Mouse (Mus musculus): ENCODE results near the gene Cwc27. TPM values are rescaled to one million over a fixed set of nuclear protein-coding genes. Genes with fewer than 3 reads are reported as not detected.

Cwc27 gene
- 3.6 TPM in 1 of 2 replicates, not detected in the other for polyA plus RNA-seq (2012; ENCODE audit: insufficient read depth, low replicate concordance)

DNA sequence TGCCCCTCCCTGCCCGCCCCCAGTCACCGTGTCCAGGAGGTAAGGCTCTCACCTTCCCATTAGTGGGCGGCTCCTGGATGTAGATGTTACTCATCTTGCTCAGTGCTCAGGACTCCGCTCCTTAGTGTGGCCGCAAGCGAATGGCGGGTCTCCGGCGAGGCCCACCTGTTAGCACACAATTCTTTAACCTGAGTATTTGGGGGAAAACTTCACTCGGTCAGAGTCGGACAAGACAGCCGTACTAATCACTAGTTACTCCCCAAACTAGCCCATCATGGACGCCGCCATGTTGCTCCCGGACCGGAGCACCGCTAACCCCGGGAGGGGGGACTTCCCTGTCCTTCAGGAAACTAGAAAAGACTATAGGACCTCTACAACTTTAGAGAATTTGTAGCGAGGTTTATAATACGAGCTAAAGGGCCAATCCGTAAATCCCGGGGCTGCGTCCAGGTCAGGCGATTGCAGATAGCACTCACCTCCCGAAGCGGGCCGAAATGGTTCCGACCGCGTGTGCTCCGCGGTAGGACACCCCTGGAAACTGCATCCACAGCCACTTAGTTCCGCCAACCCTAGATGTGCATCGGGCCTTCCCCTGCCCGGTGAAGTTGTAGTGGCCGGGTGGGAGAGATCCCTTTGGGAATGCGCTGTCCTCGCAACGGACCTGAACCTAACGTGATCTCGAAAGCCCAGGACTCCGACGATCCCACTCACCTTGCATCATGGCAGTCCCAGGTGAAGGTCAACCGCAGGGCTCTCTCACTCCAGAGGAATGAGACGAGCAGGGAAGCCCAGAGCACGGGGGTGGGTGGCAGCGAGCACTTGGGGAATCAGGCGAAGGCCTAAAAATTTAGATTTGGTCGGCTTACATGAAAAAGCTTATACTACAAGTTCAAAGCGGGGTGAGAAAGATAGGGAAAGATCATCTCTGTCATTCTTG lies at the start of gene Cwc27:
Gene Cwc27, minus strand, starts transcription at position 508 of the 937 bp plus-strand sequence.
- Histone ChIP-seq H3K4me1 (peaks cover 35% of the 10 kb centered on the region), H3K4me3 (replicated peaks) (peak within 1 kb of the TSS; percentile 98), H3K27me3 (replicated peaks) (no peaks in the 10 kb centered on the region), H3K36me3 (replicated peaks; ENCODE audit: low read length) (peaks cover 29% of the 10 kb centered on the region), H3K9me3 (no peaks in the 10 kb centered on the region)
- TF ChIP-seq FLI1 (IDR thresholded peaks at IDR 0.05; ENCODE audit: low read length) (no peak), GATA1 (IDR thresholded peaks at IDR 0.05; ENCODE audit: borderline replicate concordance, low read length) (no peak)

DNA sequence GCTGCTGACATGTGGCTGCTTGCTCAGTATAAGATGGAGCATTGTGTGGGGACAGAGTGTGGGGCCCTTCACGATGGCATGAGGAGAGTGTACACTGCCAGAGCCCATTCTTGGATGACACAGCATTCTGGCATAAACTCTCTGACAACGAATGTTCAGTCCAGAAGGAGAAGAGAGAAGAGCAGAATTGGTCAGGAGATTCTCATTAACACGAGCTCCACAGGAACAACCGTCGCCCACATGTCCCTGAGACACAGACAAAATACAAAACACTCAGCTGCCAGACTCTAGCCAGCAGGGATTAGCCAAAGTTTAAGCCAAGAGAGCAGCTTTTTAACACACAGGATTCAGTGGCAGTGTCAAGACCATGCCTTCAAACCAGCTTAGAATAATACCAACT lies 49.8 kb upstream of the Cwc27 start:
- no peaks in the 10 kb centered on the region for H3K36me3 ChIP-seq (replicated peaks; ENCODE audit: low read length)

GRCm38 (mm10) chr13:104863127-104863979 lies 46.4 kb upstream of the Cwc27 start, which contains the start of gene Shisal2b:
Shisal2b (minus strand) TSS chr13:104863893.
- Histone ChIP-seq H3K9me3 (peaks cover 4% of the 10 kb centered on the region; the same call in 1 of the 2 replicates), H3K36me3 (replicated peaks; ENCODE audit: low read length) (no peaks in the 10 kb centered on the region), H3K4me3 (replicated peaks) (peak within 1 kb of the TSS; percentile 93), H3K4me1 (peaks cover 16% of the 10 kb centered on the region), H3K27me3 (replicated peaks) (peaks cover 46% of the 10 kb centered on the region)
- TF ChIP-seq FLI1 (IDR thresholded peaks at IDR 0.05; ENCODE audit: low read length) (no peak), GATA1 (IDR thresholded peaks at IDR 0.05; ENCODE audit: borderline replicate concordance, low read length) (no peak)

More for the DNA sequence above, 49.8 kb upstream of the Cwc27 start:
- Histone ChIP-seq H3K4me1 (peaks cover 18% of the 10 kb centered on the region), H3K4me3 (replicated peaks) (no peak overlapping the region), H3K27me3 (replicated peaks) (peaks cover 37% of the 10 kb centered on the region), H3K9me3 (peaks cover 4% of the 10 kb centered on the region; the same call in 1 of the 2 replicates)
- no peak for TF ChIP-seq FLI1 (IDR thresholded peaks at IDR 0.05; ENCODE audit: low read length)
- TF ChIP-seq GATA1 (IDR thresholded peaks at IDR 0.05; ENCODE audit: borderline replicate concordance, low read length), result no peak

DNA sequence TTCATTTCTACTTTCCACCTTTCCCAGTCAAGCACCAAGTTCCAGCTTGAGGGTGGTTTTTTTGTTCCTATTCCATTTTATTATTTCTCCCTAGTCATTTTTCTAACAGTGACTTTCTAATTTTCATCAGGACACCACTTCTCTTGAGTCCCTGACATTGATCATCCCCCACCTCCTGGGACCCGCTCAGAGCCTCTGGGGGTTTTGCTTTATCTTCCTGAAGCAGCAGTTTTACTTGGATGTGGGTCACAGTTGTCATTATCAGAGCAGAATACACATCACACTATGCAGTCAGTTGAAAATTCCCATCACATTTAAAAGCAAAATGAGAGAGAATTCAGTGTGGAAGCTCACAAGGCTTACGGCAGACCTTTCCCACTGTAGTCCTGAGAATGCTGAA lies 36.7 kb upstream of the Cwc27 start:
- Histone ChIP-seq H3K27me3 (replicated peaks) (peaks cover 2% of the 10 kb centered on the region), H3K4me1 (peaks cover 3% of the 10 kb centered on the region; the same call in 1 of the 2 replicates), H3K4me3 (replicated peaks) (no peak overlapping the region), H3K9me3 (0 out of 2 replicates have a peak, but pooled peaks cover 3% of the 10 kb centered on the region), H3K36me3 (replicated peaks; ENCODE audit: low read length) (no peaks in the 10 kb centered on the region)
- no peak for TF ChIP-seq FLI1 (IDR thresholded peaks at IDR 0.05; ENCODE audit: low read length)
- TF ChIP-seq GATA1 (IDR thresholded peaks at IDR 0.05; ENCODE audit: borderline replicate concordance, low read length), result no peak

- Histone ChIP-seq H3K27me3 (replicated peaks) (no peaks in the 10 kb centered on the region), H3K36me3 (replicated peaks; ENCODE audit: low read length) (peaks cover 17% of the 10 kb centered on the region), H3K9me3 (no peaks in the 10 kb centered on the region), H3K4me3 (replicated peaks) (no peak overlapping the region), H3K4me1 (no peaks in the 10 kb centered on the region)
- TF ChIP-seq FLI1 (IDR thresholded peaks at IDR 0.05; ENCODE audit: low read length) (no peak), GATA1 (IDR thresholded peaks at IDR 0.05; ENCODE audit: borderline replicate concordance, low read length) (no peak)
Observed at GRCm38 (mm10) chr13:104843295-104844089, 26.6 kb upstream of the Cwc27 start.

DNA sequence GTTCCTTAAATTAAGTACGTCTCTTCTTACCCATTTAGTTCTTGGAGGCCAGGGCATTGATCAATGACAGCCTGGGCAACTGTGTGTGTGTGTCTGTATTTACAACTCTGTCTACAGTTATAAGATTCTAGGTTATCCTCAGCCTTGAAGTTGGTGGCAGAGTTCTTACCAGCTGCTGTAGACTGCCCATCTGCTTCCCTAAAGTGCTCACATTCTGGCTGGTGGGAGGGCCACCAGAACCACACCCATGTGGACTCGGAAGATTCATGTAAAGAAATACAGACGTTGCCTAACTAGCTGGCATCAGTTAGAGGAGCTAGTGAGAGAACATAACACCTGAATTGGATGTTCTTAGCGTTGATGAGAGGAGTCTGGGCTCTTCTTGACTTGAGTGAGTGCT lies 25.0 kb upstream of the Cwc27 start:
- H3K4me1 ChIP-seq, result no peaks in the 10 kb centered on the region
- no peaks in the 10 kb centered on the region for H3K27me3 ChIP-seq (replicated peaks)

DNA sequence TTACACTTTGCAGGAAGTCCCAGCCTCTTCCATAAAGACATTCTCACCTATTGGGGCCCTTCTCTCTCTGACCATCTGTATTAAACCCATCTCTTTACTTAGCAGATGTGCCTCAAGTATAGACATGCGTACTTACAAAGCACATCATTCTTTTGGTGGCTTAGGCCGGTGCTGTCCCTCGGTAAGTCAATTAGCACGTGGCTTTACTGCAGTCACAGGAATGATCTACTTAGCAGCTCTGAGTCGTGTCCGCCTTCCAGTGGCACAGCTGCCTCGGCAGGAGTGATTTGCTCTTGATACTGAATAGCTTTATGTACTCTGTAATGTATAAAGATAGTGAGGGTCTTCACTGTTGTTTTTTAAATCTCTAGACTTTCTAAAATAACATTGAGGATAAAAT lies 20.7 kb upstream of the Cwc27 start:
- Histone ChIP-seq H3K4me1 (no peaks in the 10 kb centered on the region), H3K27me3 (replicated peaks) (no peaks in the 10 kb centered on the region), H3K9me3 (no peaks in the 10 kb centered on the region), H3K4me3 (replicated peaks) (no peak overlapping the region), H3K36me3 (replicated peaks; ENCODE audit: low read length) (peaks cover 71% of the 10 kb centered on the region)
- TF ChIP-seq GATA1 (IDR thresholded peaks at IDR 0.05; ENCODE audit: borderline replicate concordance, low read length) (no peak), FLI1 (IDR thresholded peaks at IDR 0.05; ENCODE audit: low read length) (no peak)

More for the DNA sequence above, 25.0 kb upstream of the Cwc27 start:
- TF ChIP-seq GATA1 (IDR thresholded peaks at IDR 0.05; ENCODE audit: borderline replicate concordance, low read length), result no peak
- no peak for TF ChIP-seq FLI1 (IDR thresholded peaks at IDR 0.05; ENCODE audit: low read length)
- Histone ChIP-seq H3K4me3 (replicated peaks) (no peak overlapping the region), H3K9me3 (no peaks in the 10 kb centered on the region), H3K36me3 (replicated peaks; ENCODE audit: low read length) (peaks cover 32% of the 10 kb centered on the region)

- Histone ChIP-seq H3K4me1 (no peaks in the 10 kb centered on the region), H3K9me3 (peaks cover 15% of the 10 kb centered on the region), H3K27me3 (replicated peaks) (no peaks in the 10 kb centered on the region), H3K36me3 (replicated peaks; ENCODE audit: low read length) (peaks cover 94% of the 10 kb centered on the region), H3K4me3 (replicated peaks) (no peak overlapping the region)
- TF ChIP-seq FLI1 (IDR thresholded peaks at IDR 0.05; ENCODE audit: low read length) (no peak), GATA1 (IDR thresholded peaks at IDR 0.05; ENCODE audit: borderline replicate concordance, low read length) (no peak)
Observed at GRCm38 (mm10) chr13:104832811-104833210, 15.9 kb upstream of the Cwc27 start.

GRCm38 (mm10) chr13:104825470-104825869 lies 8.5 kb upstream of the Cwc27 start:
- H3K4me3 ChIP-seq (replicated peaks), result no peak overlapping the region
- no peaks in the 10 kb centered on the region for H3K27me3 ChIP-seq (replicated peaks)
- no peak for TF ChIP-seq GATA1 (IDR thresholded peaks at IDR 0.05; ENCODE audit: borderline replicate concordance, low read length)
- no peak for TF ChIP-seq FLI1 (IDR thresholded peaks at IDR 0.05; ENCODE audit: low read length)
- peaks cover 72% of the 10 kb centered on the region for H3K36me3 ChIP-seq (replicated peaks; ENCODE audit: low read length)
- peaks cover 23% of the 10 kb centered on the region for H3K9me3 ChIP-seq
- H3K4me1 ChIP-seq, result peaks cover 40% of the 10 kb centered on the region
